Mouse (Mus musculus) embryonic fibroblast, embryonic 13.5 days (primary cell): ENCODE measurements around the gene Eif4g1.

Source experiments
- CTCF ChIP-seq: IDR thresholded peaks from 2 replicates; pipeline ENCODE4 v1.5.1; 2011; ENCODE audit warnings: mild to moderate bottlenecking, control low read depth, low read length, moderate library complexity, borderline replicate concordance; ENCODE audit not compliant: insufficient read depth
- POLR2A ChIP-seq: IDR thresholded peaks from 2 replicates; pipeline ENCODE4 v1.6.1; 2011; ENCODE audit warnings: low read depth, mild to moderate bottlenecking, control low read depth, low read length, moderate library complexity

- no peak for TF ChIP-seq CTCF
- peak; percentile 94 for TF ChIP-seq POLR2A
Measured at GRCm38 (mm10) chr16:20715976-20716840, 48.1 kb downstream of the Eif4g1 start.
